Mouse (Mus musculus): ENCODE measurements around the gene Camkmt. TPM values are rescaled to one million over a fixed set of nuclear protein-coding genes. Genes with fewer than 3 reads are reported as not detected.

Camkmt gene
- polyA plus RNA-seq, 1 experiment from 2014 or later, result 12.1 TPM

DNA sequence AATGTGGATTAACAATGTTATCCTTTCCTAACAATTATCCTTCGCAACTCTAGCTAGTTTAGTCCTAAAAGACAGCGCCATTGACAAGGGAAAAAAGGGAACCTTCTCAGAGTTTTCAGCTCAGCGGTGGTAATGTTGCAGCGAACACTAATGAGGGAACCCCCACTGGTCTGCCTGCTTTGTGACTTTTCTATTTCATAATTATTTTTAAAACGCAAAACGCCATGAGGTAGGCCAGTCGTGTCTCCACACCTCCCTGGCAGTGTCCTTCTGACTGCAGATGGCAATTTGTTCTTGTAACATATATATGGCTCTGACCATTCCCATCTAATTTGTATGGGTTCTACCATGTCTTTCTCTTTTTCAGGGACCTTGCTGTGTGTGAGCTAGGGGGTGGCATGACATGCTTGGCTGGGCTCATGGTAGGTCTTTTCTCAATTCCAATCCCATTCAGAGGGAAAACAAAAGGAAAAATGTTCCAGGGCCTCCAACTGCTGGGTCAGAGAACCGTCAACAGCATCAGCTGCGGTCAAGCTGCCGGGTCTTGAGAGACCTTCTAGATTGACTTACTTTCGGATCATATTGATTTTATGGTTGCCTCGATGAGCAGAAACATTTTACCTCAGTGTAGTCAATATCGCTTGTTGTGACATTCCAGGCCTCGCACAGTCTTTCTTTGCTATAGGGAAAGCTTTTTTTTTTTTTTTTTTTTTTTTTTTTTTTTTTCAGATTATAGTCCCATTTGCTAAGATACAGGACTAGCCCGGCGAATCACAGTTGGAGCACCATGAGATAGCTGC lies 302.9 kb downstream of the Camkmt start:
- Histone ChIP-seq H3K9me3 (replicated peaks) (no peaks in the 10 kb centered on the region), H3K4me3 (no peak overlapping the region), H3K27ac (replicated peaks) (peak overlapping the region; percentile 4; the same call in 1 of the 2 replicates), H3K4me1 (peaks cover 49% of the 10 kb centered on the region), H3K27me3 (ENCODE audit: low read depth, poor library complexity, severe bottlenecking) (peaks cover 58% of the 10 kb centered on the region), H3K36me3 (no peaks in the 10 kb centered on the region)
- peak; percentile 41 for DNase-seq (ENCODE audit: low spot score)
- 37% methylated on average over 16 of the region's 16 CpGs for WGBS

DNA sequence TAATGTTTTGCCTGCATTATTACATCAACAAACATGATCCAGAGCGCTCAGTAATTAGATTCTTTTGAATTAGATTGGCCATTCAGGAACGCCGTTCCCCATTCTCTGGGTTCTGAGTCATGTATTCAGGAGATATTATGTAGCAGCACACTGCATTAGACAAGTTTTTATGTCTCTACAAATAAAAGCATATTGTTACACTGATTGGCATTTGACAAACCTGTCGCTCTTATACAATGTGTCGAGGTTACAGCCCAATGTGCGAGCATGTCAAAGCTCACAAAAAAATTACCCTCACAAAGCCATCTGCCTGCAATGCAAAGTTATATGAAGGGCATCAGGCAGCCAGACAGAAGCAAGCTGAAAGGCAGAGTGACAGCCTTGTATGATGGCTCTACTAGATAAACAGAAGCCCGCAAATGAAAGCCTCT lies 303.6 kb downstream of the Camkmt start:
- Histone ChIP-seq H3K4me3 (no peak overlapping the region), H3K27ac (replicated peaks) (no peak overlapping the region), H3K4me1 (peaks cover 49% of the 10 kb centered on the region), H3K36me3 (no peaks in the 10 kb centered on the region), H3K9me3 (replicated peaks) (no peaks in the 10 kb centered on the region), H3K27me3 (ENCODE audit: low read depth, poor library complexity, severe bottlenecking) (peaks cover 57% of the 10 kb centered on the region)
- 41% methylated on average over 7 of the region's 7 CpGs for WGBS
- no peak for DNase-seq (ENCODE audit: low spot score)

DNA sequence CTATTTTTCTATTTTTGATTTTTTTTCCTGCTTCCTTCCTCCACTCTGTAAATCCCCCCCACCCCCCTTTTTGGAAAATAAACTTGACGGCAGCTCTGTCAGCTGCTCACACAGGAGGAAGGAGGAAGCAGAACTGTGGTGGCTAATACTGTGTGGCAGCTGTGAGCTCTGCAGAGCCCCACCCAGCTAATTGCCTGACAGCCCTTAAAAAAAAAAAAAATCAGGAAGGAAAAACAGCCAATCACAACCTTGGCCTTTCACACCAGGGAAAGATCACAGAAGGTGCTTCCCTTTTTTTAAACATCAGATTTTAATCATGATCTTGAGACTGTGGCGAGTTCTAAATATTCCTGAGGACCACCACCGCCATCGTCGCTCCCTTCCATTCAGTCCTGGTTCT lies 305.1 kb downstream of the Camkmt start:
- Histone ChIP-seq H3K4me1 (peaks cover 49% of the 10 kb centered on the region), H3K27me3 (ENCODE audit: low read depth, poor library complexity, severe bottlenecking) (peaks cover 42% of the 10 kb centered on the region), H3K27ac (replicated peaks) (peak overlapping the region; percentile 57; the same call in 1 of the 2 replicates), H3K9me3 (replicated peaks) (no peaks in the 10 kb centered on the region), H3K36me3 (no peaks in the 10 kb centered on the region), H3K4me3 (no peak overlapping the region)
- 42% methylated on average over 5 of the region's 5 CpGs for WGBS
- DNase-seq (ENCODE audit: low spot score), result peak; percentile 20

GRCm38 (mm10) chr17:85400751-85401150 lies 310.4 kb downstream of the Camkmt start:
- Histone ChIP-seq H3K4me1 (peaks cover 13% of the 10 kb centered on the region), H3K9me3 (replicated peaks) (no peaks in the 10 kb centered on the region), H3K36me3 (no peaks in the 10 kb centered on the region), H3K27me3 (ENCODE audit: low read depth, poor library complexity, severe bottlenecking) (peaks cover 45% of the 10 kb centered on the region), H3K4me3 (no peak overlapping the region), H3K27ac (replicated peaks) (no peak overlapping the region)
- WGBS, result 81% methylated on average over 4 of the region's 4 CpGs
- no peak for DNase-seq (ENCODE audit: low spot score)

- DNase-seq (ENCODE audit: low spot score), result no peak
- no peak overlapping the region for H3K4me3 ChIP-seq
- no peak overlapping the region for H3K27ac ChIP-seq (replicated peaks)
- peaks cover 30% of the 10 kb centered on the region for H3K27me3 ChIP-seq (ENCODE audit: low read depth, poor library complexity, severe bottlenecking)
- H3K4me1 ChIP-seq, result no peaks in the 10 kb centered on the region
- 78% methylated on average over 5 of the region's 5 CpGs for WGBS
- H3K36me3 ChIP-seq, result no peaks in the 10 kb centered on the region
- no peaks in the 10 kb centered on the region for H3K9me3 ChIP-seq (replicated peaks)
These were observed 314.8 kb downstream of the Camkmt start for GRCm38 (mm10) chr17:85405161-85405560.

DNA sequence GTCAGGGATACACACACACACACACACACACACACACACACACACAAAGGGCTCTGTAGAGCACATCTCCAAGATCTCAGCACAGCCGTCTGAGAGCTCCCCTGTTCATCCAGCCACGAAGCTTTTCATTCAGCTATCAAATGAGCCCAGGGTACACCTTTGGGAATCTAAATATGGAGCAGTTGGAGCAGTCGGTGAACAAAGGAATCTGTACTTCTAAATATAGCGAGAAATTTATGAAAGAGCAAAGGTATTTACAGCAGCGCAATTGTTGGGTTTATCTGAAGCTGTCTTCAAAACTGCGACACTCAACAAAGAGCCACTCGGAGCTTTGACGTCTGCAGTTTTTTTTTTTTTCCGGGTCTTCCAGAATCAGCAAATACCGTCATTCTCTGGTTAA lies 315.8 kb downstream of the Camkmt start:
- Histone ChIP-seq H3K9me3 (replicated peaks) (no peaks in the 10 kb centered on the region; the same call in 1 of the 2 replicates), H3K4me1 (no peaks in the 10 kb centered on the region), H3K36me3 (no peaks in the 10 kb centered on the region), H3K4me3 (no peak overlapping the region), H3K27me3 (ENCODE audit: low read depth, poor library complexity, severe bottlenecking) (peaks cover 27% of the 10 kb centered on the region), H3K27ac (replicated peaks) (no peak overlapping the region)
- WGBS, result 92% methylated on average over 10 of the region's 10 CpGs
- no peak for DNase-seq (ENCODE audit: low spot score)

DNA sequence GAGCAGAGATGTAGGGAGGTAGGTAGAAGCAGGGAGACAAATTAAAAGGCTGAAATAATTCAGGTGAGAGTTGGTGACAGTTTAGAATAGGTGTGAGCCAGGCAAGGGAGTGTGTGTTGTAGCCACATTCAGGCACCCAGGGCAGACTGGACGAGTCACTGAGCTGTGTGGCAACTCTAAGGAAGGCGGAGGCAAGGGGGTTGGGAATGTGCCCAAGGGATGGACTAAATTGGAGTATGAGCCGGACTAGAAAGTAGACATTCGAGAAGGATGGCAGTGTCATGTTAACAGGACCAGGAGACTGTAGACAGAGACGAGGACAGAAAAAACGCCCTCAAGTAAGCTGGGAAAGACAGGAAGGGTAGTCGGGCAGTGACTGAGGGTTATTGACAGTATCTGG lies 338.5 kb downstream of the Camkmt start:
- 80% methylated on average over 7 of the region's 7 CpGs for WGBS
- Histone ChIP-seq H3K27ac (replicated peaks) (no peak overlapping the region), H3K36me3 (no peaks in the 10 kb centered on the region), H3K4me1 (peaks cover 12% of the 10 kb centered on the region), H3K27me3 (ENCODE audit: low read depth, poor library complexity, severe bottlenecking) (no peaks in the 10 kb centered on the region), H3K9me3 (replicated peaks) (no peaks in the 10 kb centered on the region), H3K4me3 (no peak overlapping the region)
- no peak for DNase-seq (ENCODE audit: low spot score)

GRCm38 (mm10) chr17:85432923-85433322 lies 342.6 kb downstream of the Camkmt start:
- no peaks in the 10 kb centered on the region for H3K9me3 ChIP-seq (replicated peaks)
- H3K4me3 ChIP-seq, result no peak overlapping the region
- peaks cover 28% of the 10 kb centered on the region for H3K27me3 ChIP-seq (ENCODE audit: low read depth, poor library complexity, severe bottlenecking)
- peaks cover 21% of the 10 kb centered on the region for H3K4me1 ChIP-seq
- H3K27ac ChIP-seq (replicated peaks), result no peak overlapping the region
- no peak for DNase-seq (ENCODE audit: low spot score)
- WGBS, result 62% methylated on average over 8 of the region's 8 CpGs
- H3K36me3 ChIP-seq, result no peaks in the 10 kb centered on the region

- H3K27me3 ChIP-seq (ENCODE audit: low read depth, poor library complexity, severe bottlenecking), result peaks cover 66% of the 10 kb centered on the region
- peaks cover 8% of the 10 kb centered on the region; the same call in 1 of the 2 replicates for H3K4me1 ChIP-seq
- H3K36me3 ChIP-seq, result no peaks in the 10 kb centered on the region
- H3K4me3 ChIP-seq, result no peak overlapping the region
- DNase-seq (ENCODE audit: low spot score), result no peak
- H3K27ac ChIP-seq (replicated peaks), result no peak overlapping the region
- WGBS, result 94% methylated on average over 8 of the region's 8 CpGs
- no peaks in the 10 kb centered on the region for H3K9me3 ChIP-seq (replicated peaks)
These were observed 352.7 kb downstream of the Camkmt start for GRCm38 (mm10) chr17:85443036-85443435.

- no peaks in the 10 kb centered on the region for H3K9me3 ChIP-seq (replicated peaks)
- WGBS, result 3% methylated on average over 23 of the region's 23 CpGs
- DNase-seq (ENCODE audit: low spot score), result peak; percentile 72
- peaks cover 42% of the 10 kb centered on the region for H3K4me1 ChIP-seq
- H3K27ac ChIP-seq (replicated peaks), result peak overlapping the region; percentile 67
- H3K36me3 ChIP-seq, result no peaks in the 10 kb centered on the region
- H3K4me3 ChIP-seq, result peak overlapping the region; percentile 44
- H3K27me3 ChIP-seq (ENCODE audit: low read depth, poor library complexity, severe bottlenecking), result peaks cover 100% of the 10 kb centered on the region
These were observed 364.1 kb downstream of the Camkmt start for GRCm38 (mm10) chr17:85454419-85454983.

DNA sequence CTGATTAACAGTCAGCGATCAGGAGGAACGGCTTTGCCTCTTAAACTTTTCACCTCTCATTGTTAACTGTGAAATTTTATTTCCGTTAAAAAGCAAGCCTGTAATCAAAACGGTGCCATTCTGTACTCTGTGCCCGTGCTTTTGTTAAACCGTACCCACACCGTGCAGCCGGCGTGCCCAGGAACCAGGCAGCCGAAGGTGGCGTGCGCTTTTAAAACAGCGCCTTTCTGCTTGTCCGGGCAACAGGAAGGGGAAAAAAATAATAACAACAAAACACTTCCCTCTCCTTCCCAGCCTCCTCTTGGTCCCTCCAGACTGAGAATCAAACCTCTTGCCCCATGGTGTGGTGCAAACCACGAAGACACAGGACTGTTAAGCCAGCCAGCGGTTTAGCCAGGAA lies 364.7 kb downstream of the Camkmt start:
- H3K27ac ChIP-seq (replicated peaks), result no peak overlapping the region
- WGBS, result 3% methylated on average over 16 of the region's 16 CpGs
- peaks cover 100% of the 10 kb centered on the region for H3K27me3 ChIP-seq (ENCODE audit: low read depth, poor library complexity, severe bottlenecking)
- H3K36me3 ChIP-seq, result no peaks in the 10 kb centered on the region
- H3K4me1 ChIP-seq, result peaks cover 45% of the 10 kb centered on the region
- no peak for DNase-seq (ENCODE audit: low spot score)
- no peaks in the 10 kb centered on the region for H3K9me3 ChIP-seq (replicated peaks)
- H3K4me3 ChIP-seq, result peak overlapping the region; percentile 44

- DNase-seq (ENCODE audit: low spot score), result peak; percentile 68
- Histone ChIP-seq H3K9me3 (replicated peaks) (no peaks in the 10 kb centered on the region), H3K27me3 (ENCODE audit: low read depth, poor library complexity, severe bottlenecking) (peaks cover 100% of the 10 kb centered on the region), H3K27ac (replicated peaks) (no peak overlapping the region), H3K36me3 (no peaks in the 10 kb centered on the region), H3K4me3 (peak overlapping the region; percentile 12; the same call in 1 of the 2 replicates), H3K4me1 (peaks cover 50% of the 10 kb centered on the region)
- 2% methylated on average over 14 of the region's 14 CpGs for whole genome bisulfite sequencing
These were observed 367.7 kb downstream of the Camkmt start for GRCm38 (mm10) chr17:85458075-85458474.

- 4% methylated on average over 9 of the region's 9 CpGs for WGBS
- H3K9me3 ChIP-seq (replicated peaks), result no peaks in the 10 kb centered on the region
These were observed 368.2 kb downstream of the Camkmt start for GRCm38 (mm10) chr17:85458589-85458988.

More at GRCm38 (mm10) chr17:85458589-85458988, 368.2 kb downstream of the Camkmt start:
- Histone ChIP-seq H3K36me3 (no peaks in the 10 kb centered on the region), H3K27me3 (ENCODE audit: low read depth, poor library complexity, severe bottlenecking) (peaks cover 100% of the 10 kb centered on the region), H3K4me3 (peak overlapping the region; percentile 12; the same call in 1 of the 2 replicates), H3K27ac (replicated peaks) (no peak overlapping the region), H3K4me1 (peaks cover 52% of the 10 kb centered on the region)
- DNase-seq (ENCODE audit: low spot score), result no peak
